In the genomic region with DNA sequence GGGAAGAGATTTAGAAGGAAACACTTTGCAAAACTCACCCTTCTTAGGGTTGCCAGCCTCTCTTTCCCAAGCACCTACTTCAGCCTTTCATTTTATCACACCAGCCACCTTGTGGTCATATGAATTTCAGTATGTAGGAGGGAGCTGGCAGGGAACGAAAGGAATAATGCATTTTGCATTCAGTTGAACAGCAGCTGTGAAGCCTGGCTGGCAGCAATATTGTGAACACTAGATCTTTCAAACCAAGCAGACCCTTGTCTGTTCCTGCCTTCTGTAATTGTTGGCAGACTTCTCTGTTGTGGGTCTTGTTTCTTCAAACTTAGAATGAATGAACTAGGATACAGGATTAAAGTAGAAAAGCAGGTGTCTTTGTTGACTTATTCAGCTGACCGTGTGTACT, we compare ENCODE assay signal across 12 mouse cellular contexts.
DNase-seq lines count a peak whose midpoint lies in the region; ATAC-seq and TF ChIP-seq lines count a peak whose summit lies in the region.
"Had no signal": no experiment of that assay in that cellular context is flagged by ENCODE, and none has a peak within 500 bp of the region (broad histone marks: within the 10 kb centered on the region; RNA-seq: fewer than 3 reads in every experiment).

No protein-coding gene starts in this region.

- H3K4me3 ChIP-seq in limb, embryonic 14.5 days (replicated peaks; ENCODE audit: low read length), result no peak overlapping the region
- H3K4me3 ChIP-seq in limb, embryonic 10.5 days, result no peak overlapping the region
- no peak overlapping the region for H3K4me3 ChIP-seq in stomach, postnatal 0 days (ENCODE audit: low read depth, low read length)
- H3K4me3 ChIP-seq: erythroblast, embryonic 14.5 days had no signal

- H3K4me1 ChIP-seq in limb, embryonic 14.5 days (ENCODE audit: control insufficient read depth, insufficient read depth, low read length), result no peaks in the 10 kb centered on the region
- no peaks in the 10 kb centered on the region for H3K4me1 ChIP-seq in limb, embryonic 10.5 days
- H3K4me1 ChIP-seq in stomach, postnatal 0 days (replicated peaks; ENCODE audit: control insufficient read depth, insufficient read depth), result no peaks in the 10 kb centered on the region

- H3K36me3 ChIP-seq in limb, embryonic 14.5 days (ENCODE audit: control insufficient read depth, insufficient read depth, low read length), result no peaks in the 10 kb centered on the region
- no peaks in the 10 kb centered on the region for H3K36me3 ChIP-seq in limb, embryonic 10.5 days
- H3K36me3 ChIP-seq in stomach, postnatal 0 days (ENCODE audit: control insufficient read depth, insufficient read depth, low read length), result no peaks in the 10 kb centered on the region

- H3K4me2 ChIP-seq in limb, embryonic 14.5 days (replicated peaks; ENCODE audit: low read depth, low read length, severe bottlenecking), result no peak overlapping the region
- H3K4me2 ChIP-seq in stomach, postnatal 0 days (replicated peaks; ENCODE audit: low read depth), result no peak overlapping the region

- ATAC-seq in limb, embryonic 14.5 days (ENCODE audit: low FRiP score, low read depth), result no peak
- ATAC-seq in stomach, postnatal 0 days (ENCODE audit: low FRiP score, low TSS enrichment), result no peak

- TF ChIP-seq POLR2A in limb, embryonic 14.5 days (IDR thresholded peaks at IDR 0.05; ENCODE audit: borderline replicate concordance, extremely low read depth, insufficient read depth, insufficient read length), result no peak

- TF ChIP-seq CTCF in stomach, postnatal 0 days (IDR thresholded peaks at IDR 0.05; ENCODE audit: low read depth), result peak; percentile 37

- DNase-seq in cerebellum, postnatal 14 days, result peak; percentile 4 to 36
- no peak for DNase-seq in cerebellum, adult 8-10 months
- DNase-seq in limb, embryonic 14.5 days (ENCODE audit: low spot score), result peak; percentile 4
- DNase-seq in limb, embryonic 10.5 days (ENCODE audit: low spot score), result no peak
- peak; percentile 74 for DNase-seq in layer of hippocampus, adult 9-11 months
- DNase-seq in stomach, postnatal 0 days (ENCODE audit: low spot score), result no peak
- no peak for DNase-seq in thymus, postnatal 4 days
- DNase-seq in embryo, embryonic 11 days, result no peak
- DNase-seq: adrenal gland, adult 8-10 months; thymus, adult 18-20 months had no signal

- H3K27ac ChIP-seq in limb, embryonic 14.5 days (replicated peaks; ENCODE audit: low read depth, low read length), result no peak overlapping the region
- no peak overlapping the region for H3K27ac ChIP-seq in limb, embryonic 10.5 days
- H3K27ac ChIP-seq in stomach, postnatal 0 days (replicated peaks), result no peak overlapping the region
- H3K27ac ChIP-seq: kidney, postnatal 0 days had no signal

- H3K27me3 ChIP-seq in limb, embryonic 14.5 days (ENCODE audit: control insufficient read depth, insufficient read depth, low read length), result no peaks in the 10 kb centered on the region
- no peaks in the 10 kb centered on the region for H3K27me3 ChIP-seq in limb, embryonic 10.5 days (ENCODE audit: low read depth, poor library complexity, severe bottlenecking)
- no peaks in the 10 kb centered on the region for H3K27me3 ChIP-seq in stomach, postnatal 0 days (ENCODE audit: control insufficient read depth, insufficient read depth, low read length)

- TF ChIP-seq EP300 in stomach, postnatal 0 days (optimal IDR thresholded peaks at IDR 0.05), result no peak

- H3K9me3 ChIP-seq in limb, embryonic 14.5 days (ENCODE audit: control insufficient read depth, low read length), result no peaks in the 10 kb centered on the region
- no peaks in the 10 kb centered on the region for H3K9me3 ChIP-seq in limb, embryonic 10.5 days (replicated peaks)
- H3K9me3 ChIP-seq in stomach, postnatal 0 days (ENCODE audit: control insufficient read depth, low read length), result no peaks in the 10 kb centered on the region

- no peak overlapping the region for H3K9ac ChIP-seq in limb, embryonic 14.5 days (ENCODE audit: low read depth, low read length, severe bottlenecking)
- no peak overlapping the region for H3K9ac ChIP-seq in stomach, postnatal 0 days (ENCODE audit: low read length)

- 56% methylated on average over 2 of the region's 2 CpGs for WGBS in limb, embryonic 14.5 days
- WGBS in limb, embryonic 10.5 days, result 80% methylated on average over 2 of the region's 2 CpGs
- 39% methylated on average over 2 of the region's 2 CpGs for WGBS in stomach, postnatal 0 days

Comparison
In these comparisons a context has a peak if more than half of its experiments do, and no peak if none do; other contexts are left out.
1. DNase-seq: peak in cerebellum, postnatal 14 days (2 of 2), limb, embryonic 14.5 days (single experiment) and layer of hippocampus, adult 9-11 months (single experiment); none in cerebellum, adult 8-10 months (single experiment), limb, embryonic 10.5 days (single experiment), stomach, postnatal 0 days (single experiment), thymus, postnatal 4 days (single experiment) and embryo, embryonic 11 days (single experiment).